Mouse (Mus musculus): Measurements from ENCODE around the gene Pla2g2c. TPM values are rescaled to one million over a fixed set of nuclear protein-coding genes. Genes with fewer than 3 reads are reported as not detected.

Pla2g2c gene
- polyA plus RNA-seq, 1 experiment from 2014 or later: not detected

- WGBS (ENCODE audit: insufficient replicate concordance): 62% methylated on average over 17 of the region's 17 CpGs
- ATAC-seq: no peak
These were observed 13.4 kb upstream of the Pla2g2c start for GRCm38 (mm10) chr4:138711051-138711820.

GRCm38 (mm10) chr4:138712096-138712495, 12.5 kb upstream of the Pla2g2c start:
- 77% methylated on average over 11 of the region's 11 CpGs for WGBS (ENCODE audit: insufficient replicate concordance)
- H3K9me3 ChIP-seq (ENCODE audit: low read length): no peaks in the 10 kb centered on the region
- H3K27ac ChIP-seq (ENCODE audit: low read depth): no peak overlapping the region
- no peak overlapping the region for H3K4me3 ChIP-seq (ENCODE audit: low read depth, low read length)
- DNase-seq: no peak
- H3K36me3 ChIP-seq (replicated peaks; ENCODE audit: insufficient read depth, low read length): no peaks in the 10 kb centered on the region
- no peak overlapping the region for H3K4me2 ChIP-seq (ENCODE audit: low read depth, low read length)
- no peaks in the 10 kb centered on the region for H3K4me1 ChIP-seq (ENCODE audit: insufficient read depth)
- no peak overlapping the region for H3K9ac ChIP-seq (replicated peaks)
- ATAC-seq: no peak
- no peaks in the 10 kb centered on the region for H3K27me3 ChIP-seq (ENCODE audit: insufficient read depth, low read length)
- no peak for TF ChIP-seq CTCF (IDR thresholded peaks at IDR 0.05; ENCODE audit: low read depth)
- TF ChIP-seq EP300 (IDR thresholded peaks at IDR 0.05; ENCODE audit: low read depth): no peak

More at GRCm38 (mm10) chr4:138711051-138711820, 13.4 kb upstream of the Pla2g2c start:
- Histone ChIP-seq H3K27ac (ENCODE audit: low read depth) (no peak overlapping the region), H3K4me1 (ENCODE audit: insufficient read depth) (no peaks in the 10 kb centered on the region), H3K4me3 (ENCODE audit: low read depth, low read length) (no peak overlapping the region), H3K36me3 (replicated peaks; ENCODE audit: insufficient read depth, low read length) (no peaks in the 10 kb centered on the region), H3K9ac (replicated peaks) (no peak overlapping the region), H3K9me3 (ENCODE audit: low read length) (no peaks in the 10 kb centered on the region), H3K27me3 (ENCODE audit: insufficient read depth, low read length) (no peaks in the 10 kb centered on the region), H3K4me2 (ENCODE audit: low read depth, low read length) (no peak overlapping the region)
- no peak for DNase-seq
- TF ChIP-seq EP300 (IDR thresholded peaks at IDR 0.05; ENCODE audit: low read depth) (no peak), CTCF (IDR thresholded peaks at IDR 0.05; ENCODE audit: low read depth) (no peak)

- H3K27ac ChIP-seq (ENCODE audit: low read depth): no peak overlapping the region
- no peaks in the 10 kb centered on the region for H3K27me3 ChIP-seq (ENCODE audit: insufficient read depth, low read length)
- TF ChIP-seq CTCF (IDR thresholded peaks at IDR 0.05; ENCODE audit: low read depth) (no peak), EP300 (IDR thresholded peaks at IDR 0.05; ENCODE audit: low read depth) (no peak)
- no peaks in the 10 kb centered on the region for H3K4me1 ChIP-seq (ENCODE audit: insufficient read depth)
- H3K36me3 ChIP-seq (replicated peaks; ENCODE audit: insufficient read depth, low read length): no peaks in the 10 kb centered on the region
- H3K4me2 ChIP-seq (ENCODE audit: low read depth, low read length): no peak overlapping the region
- H3K4me3 ChIP-seq (ENCODE audit: low read depth, low read length): no peak overlapping the region
- DNase-seq: no peak
- WGBS (ENCODE audit: insufficient replicate concordance): 65% methylated on average over 8 of the region's 8 CpGs
- ATAC-seq: no peak
- H3K9me3 ChIP-seq (ENCODE audit: low read length): no peaks in the 10 kb centered on the region
- H3K9ac ChIP-seq (replicated peaks): no peak overlapping the region
These were observed 12.0 kb upstream of the Pla2g2c start for GRCm38 (mm10) chr4:138712621-138713020.

GRCm38 (mm10) chr4:138714186-138714585, 10.4 kb upstream of the Pla2g2c start:
- Histone ChIP-seq H3K4me2 (ENCODE audit: low read depth, low read length) (no peak overlapping the region), H3K36me3 (replicated peaks; ENCODE audit: insufficient read depth, low read length) (no peaks in the 10 kb centered on the region), H3K4me1 (ENCODE audit: insufficient read depth) (no peaks in the 10 kb centered on the region), H3K9me3 (ENCODE audit: low read length) (no peaks in the 10 kb centered on the region), H3K9ac (replicated peaks) (no peak overlapping the region), H3K4me3 (ENCODE audit: low read depth, low read length) (no peak overlapping the region), H3K27ac (ENCODE audit: low read depth) (no peak overlapping the region), H3K27me3 (ENCODE audit: insufficient read depth, low read length) (no peaks in the 10 kb centered on the region)
- ATAC-seq (no peak), DNase-seq (no peak)
- TF ChIP-seq EP300 (IDR thresholded peaks at IDR 0.05; ENCODE audit: low read depth) (no peak), CTCF (IDR thresholded peaks at IDR 0.05; ENCODE audit: low read depth) (no peak)
- 46% methylated on average over 1 of the region's 1 CpGs for WGBS (ENCODE audit: insufficient replicate concordance)

- ATAC-seq (no peak), DNase-seq (no peak)
- no peaks in the 10 kb centered on the region for H3K36me3 ChIP-seq (replicated peaks; ENCODE audit: insufficient read depth, low read length)
- 80% methylated on average over 9 of the region's 9 CpGs for WGBS (ENCODE audit: insufficient replicate concordance)
- no peaks in the 10 kb centered on the region for H3K27me3 ChIP-seq (ENCODE audit: insufficient read depth, low read length)
- no peak overlapping the region for H3K4me3 ChIP-seq (ENCODE audit: low read depth, low read length)
- no peaks in the 10 kb centered on the region for H3K9me3 ChIP-seq (ENCODE audit: low read length)
- TF ChIP-seq CTCF (IDR thresholded peaks at IDR 0.05; ENCODE audit: low read depth) (no peak), EP300 (IDR thresholded peaks at IDR 0.05; ENCODE audit: low read depth) (no peak)
- H3K9ac ChIP-seq (replicated peaks): no peak overlapping the region
- no peak overlapping the region for H3K27ac ChIP-seq (ENCODE audit: low read depth)
- H3K4me1 ChIP-seq (ENCODE audit: insufficient read depth): no peaks in the 10 kb centered on the region
- H3K4me2 ChIP-seq (ENCODE audit: low read depth, low read length): no peak overlapping the region
These were observed 7.9 kb upstream of the Pla2g2c start for GRCm38 (mm10) chr4:138716697-138717096.

GRCm38 (mm10) chr4:138718586-138719263, 5.9 kb upstream of the Pla2g2c start:
- Histone ChIP-seq H3K27me3 (ENCODE audit: insufficient read depth, low read length) (no peaks in the 10 kb centered on the region), H3K27ac (ENCODE audit: low read depth) (no peak overlapping the region), H3K36me3 (replicated peaks; ENCODE audit: insufficient read depth, low read length) (no peaks in the 10 kb centered on the region), H3K4me1 (ENCODE audit: insufficient read depth) (no peaks in the 10 kb centered on the region), H3K9me3 (ENCODE audit: low read length) (no peaks in the 10 kb centered on the region), H3K9ac (replicated peaks) (no peak overlapping the region), H3K4me3 (ENCODE audit: low read depth, low read length) (no peak overlapping the region), H3K4me2 (ENCODE audit: low read depth, low read length) (no peak overlapping the region)
- TF ChIP-seq EP300 (IDR thresholded peaks at IDR 0.05; ENCODE audit: low read depth): no peak
- no peak for TF ChIP-seq CTCF (IDR thresholded peaks at IDR 0.05; ENCODE audit: low read depth)
- DNase-seq (no peak), ATAC-seq (no peak)
- 75% methylated on average over 5 of the region's 5 CpGs for WGBS (ENCODE audit: insufficient replicate concordance)
